Mouse (Mus musculus) megakaryocyte-erythroid progenitor cell, adult 5-6 weeks (primary cell): ENCODE measurements at regions not wholly inside any gene's neighbourhood (a gene's known extent, or its start where the extent isn't known, plus 50 kb on each side); places are given as distances from the start of the nearest gene placed in this dataset.

Source experiments
- ATAC-seq: replicated peaks from 2 replicates; pipeline ENCODE4 v1.8.0; 2016; ENCODE audit warnings: mild to moderate bottlenecking, inconsistent platforms; ENCODE audit not compliant: severe bottlenecking, poor library complexity, low FRiP score, low TSS enrichment

- no peak for ATAC-seq
Measured at GRCm38 (mm10) chr14:71036620-71037019, 437.0 kb upstream of the Fam160b2 start.

- no peak for ATAC-seq
Measured at GRCm38 (mm10) chr14:71033586-71033985, 434.0 kb upstream of the Fam160b2 start.

- no peak for ATAC-seq
Measured at GRCm38 (mm10) chr14:71030164-71030880, 430.7 kb upstream of the Fam160b2 start.
